Mouse (Mus musculus) C2C12 (cell line): ENCODE data around the gene Phtf2.
"Not testable (repeated sequence)": the region's sequence is repeated elsewhere in the genome, so short reads cannot be mapped to it uniquely, and the experiment has no call there.

ENCODE experiments used
- CTCF ChIP-seq: IDR thresholded peaks from one replicate; pipeline ENCODE4 v1.5.1; 2011; ENCODE audit not compliant: control insufficient read depth, insufficient read depth, insufficient read length
- MAX ChIP-seq: IDR thresholded peaks from one replicate; pipeline ENCODE4 v1.6.1; 2011; ENCODE audit warnings: mild to moderate bottlenecking, control low read depth
- USF1 ChIP-seq: IDR thresholded peaks from one replicate; pipeline ENCODE4 v1.6.1; 2011; ENCODE audit warnings: low read depth, mild to moderate bottlenecking, control low read depth, moderate library complexity

GRCm38 (mm10) chr5:20714619-20715018, 167.3 kb downstream of the Phtf2 start:
- TF ChIP-seq CTCF, MAX, USF1: not testable (repeated sequence)
